Mouse (Mus musculus) gastrocnemius, postnatal 10 days (tissue): Measurements from ENCODE around the gene Trpc4ap. TPM values are rescaled to one million over a fixed set of nuclear protein-coding genes. Genes with fewer than 3 reads are reported as not detected.

Experiments used
- DNase-seq: peaks from one replicate; pipeline ENCODE4 v3.0.0; 2021; ENCODE audit warnings: mixed read lengths
- total RNA-seq, 2 experiments: library from RNA; stranded (reverse); gene quantifications; 2 replicates each; pipeline ENCODE4 v1.2.3; 2021

Gene Trpc4ap
- total RNA-seq, 2 experiments from 2014 or later: 83.4 to 94.8 TPM

DNA sequence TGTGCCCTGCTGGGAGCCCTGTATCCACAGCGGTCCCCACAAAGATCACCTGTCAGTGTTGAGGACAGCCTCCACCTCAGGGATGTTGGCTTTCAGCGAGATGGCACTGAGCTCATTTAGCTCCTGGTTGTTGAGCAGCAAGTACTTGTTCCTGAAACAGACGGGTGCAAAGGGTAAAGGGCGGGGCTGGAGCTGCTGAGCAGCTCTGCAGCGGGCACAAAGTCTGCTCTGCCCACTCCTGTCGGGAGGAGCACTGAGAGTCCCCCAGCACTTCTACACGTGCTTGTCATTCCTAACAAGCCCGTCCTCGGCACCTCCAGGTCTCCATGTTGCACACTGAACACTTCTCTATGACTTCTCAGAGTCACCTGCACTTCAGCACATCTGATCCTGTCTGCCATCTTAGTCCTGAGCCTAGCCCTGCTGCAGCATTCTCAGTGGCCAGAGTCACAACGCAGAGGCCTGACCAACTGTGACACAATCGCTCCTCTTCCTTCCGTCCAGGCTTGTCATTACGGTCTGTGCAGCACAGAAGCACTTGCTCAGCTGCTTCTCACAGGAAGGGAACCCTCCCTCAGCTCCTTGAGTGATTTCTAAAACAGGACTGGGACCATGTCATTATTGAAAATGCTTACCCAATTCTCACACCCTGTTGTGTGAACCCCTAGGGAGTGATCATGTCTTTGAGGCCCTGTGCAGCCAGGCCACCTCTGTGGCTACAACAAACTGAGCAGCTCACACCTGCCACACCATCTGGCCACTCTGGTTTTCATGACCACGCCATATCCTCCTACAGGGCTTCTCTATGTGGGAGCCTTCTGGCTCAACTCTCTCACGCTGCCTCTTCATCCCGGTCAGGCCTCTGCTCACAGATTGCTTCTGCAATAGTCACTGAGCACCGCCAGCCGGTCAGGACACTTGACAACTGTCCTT is 50.4 kb downstream of the Trpc4ap start:
- DNase-seq: no peak

DNA sequence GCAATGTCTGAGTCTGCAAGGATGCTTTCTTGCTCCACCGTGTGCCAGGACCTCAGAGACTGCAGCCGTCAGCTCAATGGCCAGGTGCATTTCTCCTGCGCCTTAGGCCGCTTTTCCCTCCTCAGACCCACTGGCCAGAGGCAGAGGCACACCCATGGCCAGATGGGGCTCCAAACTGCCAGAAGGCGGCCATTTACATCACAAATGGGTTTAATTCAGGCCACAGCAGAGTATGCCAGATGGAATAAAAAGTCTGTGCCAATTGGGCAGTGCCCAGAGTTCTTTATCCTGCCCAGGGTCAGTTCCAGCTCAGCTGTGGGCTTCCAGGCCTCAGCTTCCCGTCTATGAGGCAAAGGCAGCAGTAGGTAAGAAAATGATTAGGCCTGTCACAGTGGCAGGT is 51.5 kb downstream of the Trpc4ap start:
- DNase-seq: peak; percentile 50

DNA sequence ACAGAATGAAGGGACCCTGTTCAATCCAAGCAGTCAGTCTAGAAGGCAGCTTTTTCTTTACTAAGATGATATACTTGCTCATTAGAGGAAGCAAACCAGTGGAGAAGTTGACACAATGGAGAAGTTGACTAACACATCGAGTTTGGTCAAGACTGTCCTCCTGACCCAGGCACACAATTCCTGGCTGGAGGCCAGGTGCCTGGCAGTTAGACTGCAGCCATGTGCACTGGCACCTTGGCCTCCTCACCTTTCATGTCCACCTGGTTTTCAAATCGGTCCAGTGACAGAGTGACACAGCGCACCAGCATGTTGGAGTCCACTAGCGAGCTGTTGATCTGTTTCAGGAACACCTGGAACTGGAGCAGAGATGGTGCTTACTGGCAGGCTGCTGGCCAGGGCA is 54.8 kb downstream of the Trpc4ap start:
- no peak for DNase-seq

DNA sequence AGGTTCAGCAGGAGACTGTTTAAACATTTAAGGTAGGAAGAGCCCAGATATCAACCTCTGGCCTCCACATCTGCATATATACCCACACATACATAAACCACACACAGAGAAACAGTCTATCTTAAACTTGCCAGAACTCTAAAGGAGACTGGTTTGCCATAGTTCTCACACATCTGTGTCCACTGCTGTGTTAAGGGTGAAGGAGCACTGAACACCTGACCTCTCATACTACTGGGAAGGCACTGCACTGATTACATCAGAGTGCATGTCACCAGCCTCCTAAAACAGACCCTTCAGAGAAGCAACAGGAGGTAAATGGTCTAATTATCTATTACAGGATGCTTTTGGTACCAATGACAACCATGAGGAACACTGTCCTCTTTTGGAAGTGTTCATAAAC is 55.3 kb downstream of the Trpc4ap start:
- no peak for DNase-seq

DNA sequence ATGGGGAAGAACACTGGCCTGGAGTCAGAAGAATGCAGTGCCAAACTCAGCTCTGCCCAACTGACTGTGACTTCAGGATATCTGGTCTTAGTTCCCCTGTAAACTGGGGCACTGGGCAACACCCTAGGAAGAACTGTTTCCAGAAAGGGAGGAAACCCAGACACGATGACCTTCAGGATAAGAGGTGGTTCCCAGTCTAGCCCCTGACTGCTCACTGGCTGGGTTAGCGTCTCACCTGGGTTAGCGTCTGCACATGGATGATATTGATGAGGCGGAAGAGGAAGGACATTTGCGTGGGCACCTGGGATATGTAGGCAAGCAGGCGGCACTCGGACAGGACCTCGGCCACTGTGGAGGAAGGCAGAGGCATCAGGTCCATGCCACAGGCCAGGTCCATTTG is 56.2 kb downstream of the Trpc4ap start:
- no peak for DNase-seq

DNA sequence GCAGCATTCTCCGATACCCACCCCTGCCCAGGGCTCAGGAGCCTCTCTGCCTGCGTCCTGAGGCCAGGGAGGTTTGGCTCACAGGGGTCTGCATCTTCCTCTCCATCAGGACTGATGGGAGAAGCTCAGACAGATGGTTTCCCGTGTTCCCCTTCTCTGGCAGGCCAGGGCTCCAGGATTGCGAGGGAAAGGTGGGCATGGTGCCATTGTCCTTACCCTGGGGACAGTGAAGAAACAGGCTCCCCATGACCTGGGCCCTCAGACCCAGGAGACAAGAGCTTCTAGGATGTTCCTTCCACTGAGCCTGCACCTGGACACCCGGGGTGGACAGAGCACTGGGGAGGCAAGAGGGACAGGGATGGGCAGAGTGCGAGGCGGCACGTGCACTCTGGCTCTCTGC is 57.6 kb downstream of the Trpc4ap start:
- no peak for DNase-seq

DNA sequence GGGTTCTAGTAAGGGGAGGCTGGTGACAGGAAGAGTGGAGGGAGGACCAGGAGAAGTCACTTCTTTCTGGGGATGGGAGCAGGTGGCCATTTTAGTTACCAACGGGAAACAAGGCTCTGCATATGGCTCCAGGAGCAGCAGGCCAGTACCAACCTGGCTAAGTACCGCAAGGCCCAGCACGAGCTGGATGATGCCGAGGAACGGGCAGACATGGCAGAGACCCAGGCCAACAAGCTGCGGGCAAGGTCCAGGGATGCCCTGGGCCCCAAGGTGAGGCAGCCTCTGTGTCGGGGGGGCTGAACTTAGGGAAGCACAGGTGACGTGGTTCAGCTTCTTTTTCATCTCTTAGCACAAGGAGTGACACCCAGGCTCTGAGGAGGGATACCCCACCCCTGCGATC is 58.5 kb downstream of the Trpc4ap start:
- no peak for DNase-seq

DNA sequence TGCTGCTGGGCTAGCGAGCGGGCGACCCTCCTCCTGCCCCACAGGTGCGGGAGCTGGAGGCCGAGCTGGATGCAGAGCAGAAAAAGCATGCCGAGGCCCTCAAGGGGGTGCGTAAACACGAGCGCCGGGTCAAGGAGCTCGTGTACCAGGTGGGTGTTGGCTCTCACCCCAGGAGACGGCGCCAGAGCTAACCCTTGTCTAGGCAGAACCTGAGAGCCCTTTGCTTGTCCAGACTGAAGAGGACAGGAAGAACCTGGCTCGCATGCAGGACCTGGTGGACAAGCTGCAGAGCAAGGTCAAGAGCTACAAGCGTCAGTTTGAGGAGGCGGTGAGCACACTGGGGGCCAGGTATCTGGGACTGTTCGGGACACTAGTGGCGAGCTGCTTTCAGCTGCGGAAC is 59.1 kb downstream of the Trpc4ap start:
- DNase-seq: no peak

DNA sequence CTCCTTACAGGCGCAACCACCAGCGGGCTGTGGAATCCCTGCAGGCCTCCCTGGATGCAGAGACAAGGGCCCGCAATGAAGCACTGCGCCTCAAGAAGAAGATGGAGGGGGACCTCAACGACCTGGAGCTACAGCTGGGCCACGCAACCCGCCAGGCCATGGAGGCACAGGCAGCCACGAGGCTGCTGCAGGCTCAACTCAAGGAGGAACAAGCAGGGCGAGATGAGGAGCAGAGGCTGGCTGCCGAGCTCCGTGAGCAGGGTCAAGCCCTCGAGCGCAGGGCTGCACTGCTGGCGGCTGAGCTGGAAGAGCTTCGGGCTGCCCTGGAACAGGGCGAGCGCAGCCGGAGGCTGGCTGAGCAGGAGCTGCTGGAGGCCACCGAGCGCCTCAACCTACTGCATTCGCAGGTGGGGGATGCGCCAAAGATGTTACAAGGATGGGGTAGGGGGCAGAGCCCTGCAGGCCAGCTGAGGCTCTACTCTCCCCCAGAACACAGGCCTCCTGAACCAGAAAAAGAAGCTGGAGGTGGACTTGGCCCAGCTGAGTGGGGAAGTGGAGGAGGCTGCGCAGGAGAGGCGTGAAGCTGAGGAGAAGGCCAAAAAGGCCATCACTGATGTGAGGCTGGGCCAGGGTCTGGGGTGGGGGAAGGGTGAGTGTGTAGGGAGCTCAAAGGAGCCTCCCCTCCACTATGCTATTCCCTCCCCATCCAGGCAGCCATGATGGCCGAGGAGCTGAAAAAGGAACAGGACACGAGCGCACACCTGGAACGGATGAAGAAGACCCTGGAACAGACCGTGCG is 59.8 kb downstream of the Trpc4ap start:
- DNase-seq: no peak

DNA sequence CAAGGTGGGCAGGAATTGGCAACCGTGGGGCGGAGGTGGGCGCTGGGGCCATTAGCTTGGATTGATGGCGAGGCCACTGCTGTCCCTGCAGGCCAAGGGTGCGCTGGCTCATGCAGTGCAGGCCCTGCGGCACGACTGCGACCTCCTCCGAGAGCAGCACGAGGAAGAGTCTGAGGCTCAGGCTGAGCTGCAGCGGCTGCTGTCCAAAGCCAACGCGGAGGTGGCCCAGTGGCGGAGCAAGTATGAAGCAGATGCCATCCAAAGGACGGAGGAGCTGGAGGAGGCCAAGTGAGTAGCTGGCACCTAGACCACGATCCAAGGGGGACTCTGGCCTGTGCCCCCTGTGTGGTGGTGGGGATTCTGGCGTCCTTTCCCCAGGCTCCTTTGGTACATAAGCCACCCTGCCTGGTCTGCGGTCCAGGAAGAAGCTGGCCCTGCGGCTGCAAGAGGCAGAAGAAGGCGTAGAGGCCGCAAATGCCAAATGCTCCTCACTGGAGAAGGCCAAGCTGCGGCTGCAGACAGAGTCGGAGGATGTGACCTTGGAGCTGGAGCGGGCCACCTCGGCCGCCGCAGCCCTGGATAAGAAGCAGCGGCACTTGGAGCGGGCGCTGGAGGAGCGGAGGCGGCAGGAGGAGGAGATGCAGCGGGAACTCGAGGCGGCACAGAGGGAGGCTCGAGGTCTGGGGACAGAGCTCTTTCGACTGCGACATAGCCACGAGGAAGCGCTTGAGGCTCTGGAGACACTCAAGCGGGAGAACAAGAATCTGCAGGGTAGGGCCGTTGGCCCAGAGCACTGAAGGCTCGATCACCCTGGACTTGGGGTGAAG is 61.4 kb downstream of the Trpc4ap start:
- peak; percentile 29 for DNase-seq

DNA sequence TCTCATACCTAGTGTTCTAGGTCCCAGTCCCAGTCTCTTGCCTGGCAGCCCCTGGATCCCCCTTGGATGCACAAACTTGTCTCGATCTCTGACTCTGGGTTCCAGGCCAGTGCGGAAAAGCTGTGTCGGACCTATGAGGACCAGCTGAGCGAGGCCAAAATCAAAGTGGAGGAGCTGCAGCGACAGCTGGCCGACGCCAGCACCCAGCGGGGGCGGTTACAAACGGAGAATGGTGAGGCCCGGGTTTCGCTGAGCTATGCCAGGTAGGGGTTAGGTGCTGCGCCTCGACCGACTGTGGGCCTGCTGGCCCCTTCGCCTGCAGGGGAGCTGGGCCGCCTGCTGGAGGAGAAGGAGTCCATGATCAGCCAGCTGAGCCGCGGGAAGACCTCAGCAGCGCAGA is 62.0 kb downstream of the Trpc4ap start:
- DNase-seq: no peak

DNA sequence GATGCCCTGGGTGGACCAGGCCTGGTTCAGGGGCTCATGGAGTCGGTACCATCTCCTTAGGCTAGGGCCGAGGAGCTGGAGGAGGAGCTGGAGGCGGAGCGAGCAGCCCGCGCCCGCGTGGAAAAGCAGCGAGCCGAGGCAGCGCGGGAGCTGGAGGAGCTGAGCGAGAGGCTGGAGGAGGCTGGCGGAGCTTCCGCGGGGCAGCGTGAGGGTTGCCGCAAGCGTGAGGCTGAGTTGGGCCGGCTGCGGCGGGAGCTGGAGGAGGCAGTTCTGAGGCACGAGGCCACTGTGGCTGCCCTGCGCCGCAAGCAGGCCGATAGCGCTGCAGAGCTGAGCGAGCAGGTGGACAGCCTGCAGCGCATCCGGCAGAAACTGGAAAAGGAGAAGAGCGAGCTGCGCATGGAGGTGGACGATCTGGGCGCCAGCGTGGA is 62.9 kb downstream of the Trpc4ap start:
- DNase-seq: peak; percentile 42

DNA sequence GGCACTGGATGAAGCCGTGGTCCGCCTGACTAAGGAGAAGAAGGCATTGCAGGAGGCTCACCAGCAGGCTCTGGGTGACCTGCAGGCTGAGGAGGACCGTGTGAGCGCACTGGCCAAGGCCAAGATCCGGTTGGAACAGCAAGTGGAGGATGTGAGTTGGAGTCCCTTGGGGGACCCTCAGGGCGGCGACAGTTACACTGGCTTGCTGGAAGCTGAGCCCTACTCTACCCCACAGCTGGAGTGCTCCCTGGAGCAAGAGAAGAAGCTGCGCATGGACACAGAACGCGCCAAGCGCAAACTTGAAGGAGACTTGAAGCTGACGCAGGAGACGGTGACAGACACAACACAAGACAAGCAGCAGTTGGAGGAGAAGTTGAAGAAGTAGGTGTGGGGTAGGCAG is 63.7 kb downstream of the Trpc4ap start:
- no peak for DNase-seq

DNA sequence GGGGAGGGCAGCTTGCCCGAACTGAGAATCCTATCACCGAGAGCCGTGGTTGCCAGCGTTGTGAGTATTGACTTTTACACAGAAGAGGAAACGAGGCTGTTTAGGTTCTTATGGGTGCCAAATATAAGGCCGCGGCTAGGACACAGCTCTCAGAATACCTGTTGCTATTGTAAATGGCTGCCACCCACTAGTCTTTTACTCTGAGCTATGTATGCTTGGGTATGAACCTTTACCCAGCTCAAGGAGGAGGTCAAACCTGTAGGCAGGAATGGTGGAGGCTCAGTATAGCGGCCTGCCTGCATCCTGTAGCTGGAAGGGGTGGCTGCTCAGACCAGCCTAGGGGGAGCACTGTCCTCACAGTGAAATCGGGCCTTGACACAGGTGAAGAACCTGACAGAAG is 64.1 kb downstream of the Trpc4ap start:
- DNase-seq: no peak

DNA sequence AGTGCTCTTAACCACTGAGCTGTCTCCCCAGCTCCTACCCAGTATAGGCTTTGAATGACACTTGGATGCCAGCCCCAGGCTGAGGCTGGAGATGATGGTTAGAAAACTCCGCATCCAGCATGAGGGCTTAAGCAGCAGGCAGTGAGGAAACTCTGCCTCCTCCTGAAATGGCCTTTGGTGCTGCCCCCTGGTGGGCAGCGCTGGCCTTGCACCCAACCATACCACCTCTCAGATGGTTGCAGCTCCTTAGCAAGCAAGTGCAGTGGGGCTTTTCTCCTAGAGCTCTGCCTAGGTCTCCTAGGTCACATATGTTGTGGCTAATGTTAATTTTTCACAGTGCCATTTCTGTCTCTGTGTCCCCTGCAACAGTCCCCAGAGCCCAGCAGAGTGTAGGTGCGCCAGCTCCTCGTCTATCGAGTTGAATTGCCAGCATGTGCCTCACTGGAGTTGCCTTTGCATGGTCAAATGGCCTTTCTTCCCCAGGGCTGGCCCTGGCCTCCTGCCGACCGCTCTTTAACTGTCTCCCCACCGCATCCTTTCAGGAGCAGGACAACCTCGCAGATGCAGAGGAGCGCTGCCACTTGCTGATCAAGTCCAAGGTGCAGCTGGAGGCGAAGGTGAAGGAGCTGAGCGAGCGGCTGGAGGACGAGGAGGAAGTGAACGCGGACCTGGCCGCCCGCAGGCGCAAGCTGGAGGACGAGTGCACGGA is 65.0 kb downstream of the Trpc4ap start:
- peak; percentile 82 for DNase-seq

DNA sequence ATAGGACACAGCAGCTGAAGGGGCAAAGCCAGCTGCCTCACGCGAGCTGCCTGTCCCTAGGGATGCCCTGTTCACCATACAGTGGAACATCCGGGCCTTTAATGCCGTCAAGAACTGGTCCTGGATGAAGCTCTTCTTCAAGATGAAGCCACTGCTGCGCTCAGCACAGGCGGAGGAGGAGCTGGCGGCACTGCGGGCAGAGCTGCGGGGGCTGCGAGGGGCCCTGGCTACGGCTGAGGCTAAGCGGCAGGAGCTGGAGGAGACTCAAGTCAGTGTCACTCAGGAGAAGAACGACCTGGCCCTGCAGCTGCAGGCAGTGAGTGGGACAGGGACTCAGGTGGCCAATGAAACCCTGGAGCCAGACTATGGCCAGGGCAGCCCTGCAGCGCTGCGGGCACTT is 65.9 kb downstream of the Trpc4ap start:
- no peak for DNase-seq

DNA sequence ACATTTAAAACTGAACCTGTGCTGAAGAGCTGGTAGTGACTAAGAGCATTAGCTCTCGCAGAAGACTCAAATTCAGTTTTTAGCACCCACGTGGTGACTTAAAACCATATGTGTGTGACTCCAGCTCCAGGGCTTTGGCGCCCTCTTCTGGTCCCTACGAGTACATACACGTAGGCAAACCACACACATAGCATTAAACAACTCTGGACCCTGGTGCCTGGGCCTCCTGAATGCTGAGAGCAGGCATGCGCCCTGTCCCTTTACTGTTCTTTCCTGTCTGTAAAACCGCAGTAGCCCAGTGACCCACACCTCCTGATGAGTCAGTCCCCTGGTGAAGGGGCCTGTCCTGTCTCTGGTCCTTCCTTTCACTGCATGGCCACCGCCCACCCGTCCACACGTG is 67.5 kb downstream of the Trpc4ap start:
- DNase-seq: no peak

DNA sequence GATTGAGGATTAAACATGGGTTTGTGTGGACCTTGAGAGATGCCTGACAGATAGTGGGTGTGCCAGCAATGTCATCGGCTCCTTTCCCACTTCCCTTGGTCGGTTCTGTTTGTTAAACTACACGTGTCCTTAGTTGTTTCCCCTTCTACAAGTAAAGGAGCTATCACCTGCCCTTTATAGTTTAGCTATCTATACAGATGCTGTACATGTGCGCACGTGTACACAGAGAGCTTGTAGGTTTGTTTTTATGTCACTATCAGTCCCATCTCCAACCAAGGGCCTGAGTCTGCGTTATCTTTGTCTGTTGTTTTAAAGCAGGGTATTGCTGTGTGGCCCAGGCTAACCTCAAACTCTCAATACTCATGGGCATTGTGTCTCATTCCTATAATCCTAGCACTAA is 68.2 kb downstream of the Trpc4ap start:
- DNase-seq: no peak

DNA sequence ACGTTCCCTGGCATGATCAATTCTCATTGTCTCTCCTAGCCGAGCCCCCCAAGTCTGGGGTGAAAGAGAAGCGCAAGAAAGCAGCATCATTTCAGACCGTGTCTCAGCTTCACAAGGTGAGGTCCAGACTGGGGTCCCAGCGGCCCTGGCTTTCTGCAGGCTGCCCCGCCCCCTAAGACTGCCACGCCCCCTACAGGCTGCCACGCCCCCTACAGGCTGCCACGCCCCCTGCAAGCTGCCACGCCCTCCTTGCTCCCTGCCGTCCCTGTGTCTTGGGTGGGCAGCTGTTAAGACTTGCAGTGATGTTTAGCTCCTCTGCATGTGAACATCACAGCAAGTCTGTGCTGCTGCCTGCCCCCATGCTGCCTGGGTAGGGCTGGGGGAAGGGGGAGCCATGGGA is 69.6 kb downstream of the Trpc4ap start:
- no peak for DNase-seq

DNA sequence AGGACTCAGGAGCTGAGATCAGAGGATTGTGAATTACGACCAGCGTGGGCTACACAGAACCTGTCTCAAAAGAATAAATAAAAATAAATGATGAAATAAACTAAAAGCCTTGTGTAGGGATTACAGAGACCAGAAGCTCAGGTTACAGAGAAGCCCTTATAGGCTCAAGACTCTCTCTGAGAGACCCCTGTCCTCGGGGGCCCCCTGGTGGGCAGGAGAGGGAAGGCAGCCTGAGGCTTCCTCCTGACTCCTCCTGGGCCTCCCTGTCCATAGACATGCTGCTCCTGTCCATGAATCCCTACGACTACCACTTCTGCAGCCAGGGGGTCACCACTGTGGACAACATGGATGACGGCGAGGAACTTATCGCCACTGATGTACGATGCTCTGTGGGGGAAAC is 72.4 kb downstream of the Trpc4ap start:
- peak; percentile 92 for DNase-seq

DNA sequence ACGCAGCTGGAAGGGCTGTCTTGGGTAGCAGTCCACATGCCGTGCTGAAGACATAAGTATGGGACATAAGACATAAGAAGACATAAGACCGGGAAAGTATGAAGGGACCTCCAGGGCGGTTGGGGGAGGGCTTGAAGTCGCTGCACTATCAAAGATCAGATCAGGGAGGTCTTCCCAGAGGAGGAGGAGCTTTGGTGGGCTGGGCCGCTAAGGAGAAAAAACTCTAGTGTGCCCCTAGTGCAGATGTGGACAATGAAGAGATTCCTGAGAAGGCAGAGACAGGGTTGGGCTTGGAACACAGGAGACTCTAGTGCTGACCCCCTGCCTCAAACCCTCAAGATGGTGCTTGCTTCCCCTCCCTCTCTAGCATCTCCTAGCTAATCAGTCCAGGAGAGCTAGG is 75.2 kb downstream of the Trpc4ap start:
- no peak for DNase-seq

DNA sequence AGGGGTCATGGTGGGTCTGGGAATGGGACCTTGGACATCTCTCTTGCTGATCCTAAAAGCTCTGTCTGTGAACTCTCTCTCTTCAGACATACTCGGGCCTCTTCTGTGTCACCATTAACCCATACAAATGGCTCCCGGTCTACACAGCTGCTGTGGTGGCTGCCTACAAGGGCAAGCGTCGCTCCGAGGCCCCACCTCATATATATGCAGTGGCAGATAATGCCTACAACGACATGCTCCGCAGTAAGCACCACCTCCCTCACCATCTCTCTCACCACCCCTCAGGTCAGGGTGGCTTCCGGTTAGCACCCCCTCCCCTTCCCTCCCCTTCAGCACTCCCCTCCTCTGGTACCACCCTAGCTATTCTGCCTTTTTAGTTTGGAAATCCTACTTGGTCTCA is 78.2 kb downstream of the Trpc4ap start:
- no peak for DNase-seq
